8 mouse cellular contexts compared by ENCODE assay signal in the genomic region with DNA sequence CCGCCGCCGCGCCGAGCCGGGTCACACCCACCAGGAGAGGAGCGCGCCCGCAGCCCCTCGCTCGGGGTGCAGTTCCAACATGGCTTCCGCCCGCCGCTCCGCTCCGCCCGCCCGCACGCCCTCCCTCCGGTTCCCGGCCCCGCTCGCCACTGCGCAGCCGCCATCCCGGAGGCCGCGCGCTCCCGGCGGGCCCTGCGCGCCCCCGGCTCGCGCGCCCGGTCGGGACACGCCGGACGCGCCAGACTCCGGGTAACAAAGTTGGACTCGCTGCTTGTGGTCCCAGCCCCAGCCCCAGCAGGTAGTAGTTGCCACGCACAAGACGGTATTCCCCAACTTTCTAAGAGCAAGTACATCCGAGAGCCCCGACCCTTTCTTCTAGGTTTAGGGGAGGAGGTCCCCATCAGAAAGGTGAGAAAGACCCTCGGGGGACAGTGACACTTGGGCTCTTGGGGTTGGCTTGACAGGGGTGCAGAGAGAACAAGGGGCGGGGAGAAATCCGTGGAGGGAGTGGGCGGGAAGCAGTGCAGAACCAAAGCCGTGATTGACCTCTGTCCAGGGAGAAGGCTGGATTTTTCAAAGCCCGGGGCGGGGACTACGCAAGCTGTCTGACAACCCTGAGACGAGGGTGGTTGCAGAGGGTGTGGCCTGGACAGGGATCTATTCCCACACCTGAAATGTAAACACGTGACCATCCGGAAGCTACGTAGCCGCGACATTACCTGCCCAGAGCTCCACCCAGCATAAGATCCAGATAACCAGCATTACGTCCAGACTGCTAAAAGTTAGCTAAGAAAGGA. TPM values are rescaled to one million over a fixed set of nuclear protein-coding genes. Genes with fewer than 3 reads are reported as not detected.
DNase-seq lines count a peak whose midpoint lies in the region; ATAC-seq lines count a peak whose summit lies in the region.

A gene (minus strand): TSS at position 424 of the 797 bp plus-strand sequence.

- H3K27me3 ChIP-seq in hindbrain, embryonic 12.5 days, result no peaks in the 10 kb centered on the region

- H3K9ac ChIP-seq in hindbrain, embryonic 12.5 days, result peak within 1 kb of the TSS; percentile 97

- no peaks in the 10 kb centered on the region for H3K36me3 ChIP-seq in hindbrain, embryonic 12.5 days

- peak; percentile 3 for DNase-seq in MEL-GATA-1-ER (ENCODE audit: extremely low read depth, low read depth)
- DNase-seq in cerebellum, adult 9-10 months, result peak; percentile 87
- peak; percentile 57 to 72 for DNase-seq in frontal cortex, postnatal 14 days (ENCODE audit: low spot score in 2 of 2)
- DNase-seq in layer of hippocampus, postnatal 36 days, result peak; percentile 85 to 86
- peak; percentile 94 for DNase-seq in lung, postnatal 25 days (ENCODE audit: low spot score)
- DNase-seq in retina, embryonic 14.5 days (ENCODE audit: low spot score), result peak; percentile 83
- peak; percentile 90 for DNase-seq in thymus, postnatal 4 days

- H3K9me3 ChIP-seq in hindbrain, embryonic 12.5 days (replicated peaks), result no peaks in the 10 kb centered on the region

- H3K27ac ChIP-seq in hindbrain, embryonic 12.5 days, result peak within 1 kb of the TSS; percentile 96

- under 1% methylated on average over 43 of the region's 64 CpGs for WGBS in hindbrain, embryonic 12.5 days

- peak within 1 kb of the TSS; percentile 82 for H3K4me2 ChIP-seq in hindbrain, embryonic 12.5 days (replicated peaks)

- H3K4me3 ChIP-seq in hindbrain, embryonic 12.5 days, result peak within 1 kb of the TSS; percentile 92

- H3K4me1 ChIP-seq in hindbrain, embryonic 12.5 days, result peaks cover 27% of the 10 kb centered on the region

- peak; percentile 96 for ATAC-seq in hindbrain, embryonic 12.5 days (ENCODE audit: low FRiP score)

RNA-seq across cellular contexts. Expression of the gene that starts here (rescaled TPM):
- 36.4 and 36.8 TPM in 2 replicates for polyA plus RNA-seq in hindbrain, embryonic 12.5 days (2016; fragmentation: Nextera tagmentation; extraction: Ambion mirVana)
- 10 to 100 TPM; 89.8 to 92.7 TPM for total RNA-seq in layer of hippocampus, postnatal 36 days (2021)

Comparison
In these comparisons a context has a peak if more than half of its experiments do, and no peak if none do; other contexts are left out.
1. Peak in every context shown above with its lines: DNase-seq, ATAC-seq, H3K4me3 ChIP-seq and H3K27ac ChIP-seq.
2. DNase-seq: peak in every context shown above with its lines; median percentile 94 in lung, postnatal 25 days; 90 in thymus, postnatal 4 days; 87 in cerebellum, adult 9-10 months; 86 in layer of hippocampus, postnatal 36 days; 83 in retina, embryonic 14.5 days; 64 in frontal cortex, postnatal 14 days; 3 in MEL-GATA-1-ER.